Mouse (Mus musculus): ENCODE measurements at regions not wholly inside any gene's neighbourhood (a gene's known extent, or its start where the extent isn't known, plus 50 kb on each side); places are given as distances from the start of the nearest gene placed in this dataset.

- TF ChIP-seq POLR2A (IDR thresholded peaks at IDR 0.05; ENCODE audit: insufficient read depth, low read depth, low read length) (no peak), CTCF (IDR thresholded peaks at IDR 0.05; ENCODE audit: insufficient read depth, low read depth, low read length) (no peak)
Observed at GRCm38 (mm10) chr9:72172331-72172730, 60.7 kb upstream of the Tcf12 start.

Data from olfactory bulb, adult 2 months (tissue).